Mouse (Mus musculus) CH12.LX (cell line): ENCODE results near the gene Ush2a.

Experiments
- CHD2 ChIP-seq: IDR thresholded peaks from 2 replicates; pipeline ENCODE4 v1.6.1; 2011; ENCODE audit warnings: low read length, improper control_type of control experiment
- CTCF ChIP-seq, 2 experiments: IDR thresholded peaks in 1 of 2; conservative IDR thresholded peaks in 1 of 2; 2 replicates each; pipeline ENCODE4 v1.5.1; 2011 to 2012; ENCODE audit warnings: low read depth in 2 of 2, low read length in 2 of 2, improper control_type of control experiment in 1 of 2, inconsistent platforms in 1 of 2, mild to moderate bottlenecking in 1 of 2, moderate library complexity in 1 of 2
- HCFC1 ChIP-seq: IDR thresholded peaks from 2 replicates; pipeline ENCODE4 v1.6.1; 2012; ENCODE audit warnings: low read depth, mild to moderate bottlenecking, inconsistent platforms, low read length, improper control_type of control experiment
- MAFK ChIP-seq: IDR thresholded peaks from 2 replicates; pipeline ENCODE4 v1.6.1; 2011; ENCODE audit warnings: low read length, improper control_type of control experiment; ENCODE audit not compliant: insufficient replicate concordance
- MXI1 ChIP-seq: IDR thresholded peaks from 2 replicates; pipeline ENCODE4 v1.6.1; 2011; ENCODE audit warnings: mild to moderate bottlenecking, low read depth, low read length, improper control_type of control experiment
- POLR2A ChIP-seq: IDR thresholded peaks from 2 replicates; pipeline ENCODE4 v1.6.1; 2011; ENCODE audit warnings: low read depth, mild to moderate bottlenecking, improper control_type of control experiment, low read length
- SIN3A ChIP-seq: IDR thresholded peaks from 2 replicates; pipeline ENCODE4 v1.6.1; 2012; ENCODE audit warnings: low read length, improper control_type of control experiment, inconsistent platforms
- TBP ChIP-seq: conservative IDR thresholded peaks from 2 replicates; pipeline ENCODE4 v1.6.1; 2011; ENCODE audit warnings: low read depth, low read length, improper control_type of control experiment

DNA sequence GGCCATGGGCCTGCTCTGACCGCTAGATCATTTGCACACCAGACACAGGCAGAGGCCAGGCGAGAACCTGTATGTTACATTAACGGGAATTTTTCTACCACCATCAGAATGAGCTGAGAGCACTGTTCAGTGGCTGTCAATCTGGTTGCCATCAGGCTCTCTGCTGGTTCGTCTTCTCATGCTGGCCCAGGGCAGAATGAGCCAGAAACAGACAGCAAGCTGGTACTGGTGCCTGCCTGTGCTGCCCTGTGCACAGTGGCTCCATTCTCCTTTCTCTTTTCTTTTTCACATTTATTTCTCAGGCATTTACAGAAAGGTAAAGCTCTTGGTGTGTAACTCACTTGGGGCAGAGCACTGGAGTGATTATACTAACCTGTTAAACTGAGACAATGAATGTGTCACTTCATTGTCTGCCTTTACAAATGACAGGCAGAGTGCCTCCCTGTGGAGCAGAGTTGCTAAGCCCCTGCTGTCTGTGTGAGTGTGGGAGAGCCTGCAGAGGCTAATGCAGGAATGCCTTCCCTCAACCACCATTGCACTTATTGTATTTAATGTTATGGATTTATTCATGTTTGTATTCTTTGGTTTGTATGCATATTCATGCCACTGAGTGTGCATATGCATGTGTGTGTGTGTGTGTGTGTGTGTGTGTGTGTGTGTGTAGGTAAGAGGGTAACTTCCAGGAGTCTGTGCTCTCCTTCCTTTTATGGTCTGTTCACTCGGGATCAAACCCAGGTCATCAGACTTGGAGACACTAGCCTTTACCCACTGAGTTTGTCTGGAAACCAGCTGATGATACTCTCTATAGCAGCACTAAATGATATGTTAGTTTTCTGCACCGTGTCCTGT is 1.3 kb upstream of the Ush2a start:
- no peak for TF ChIP-seq MXI1
- TF ChIP-seq POLR2A: no peak
- TF ChIP-seq CTCF (conservative IDR thresholded peaks at IDR 0.05 in 1 of 2, IDR thresholded peaks at IDR 0.05 in 1 of 2; ENCODE audit: low read depth in 2 of 2, low read length in 2 of 2): no peak
- no peak for TF ChIP-seq HCFC1
- no peak for TF ChIP-seq MAFK
- no peak for TF ChIP-seq SIN3A
- no peak for TF ChIP-seq CHD2
- no peak for TF ChIP-seq TBP
